Mouse (Mus musculus) liver, postnatal 0 days (tissue): ENCODE data around the gene Maged1.

ENCODE experiments used
- CTCF ChIP-seq: sonication (generic); IDR thresholded peaks from 2 replicates; pipeline ENCODE4 v1.5.1; 2016; ENCODE audit warnings: antibody characterized with exemption, low read depth
- EP300 ChIP-seq: IDR thresholded peaks from 2 replicates; pipeline ENCODE4 v1.6.1; 2016; ENCODE audit warnings: antibody characterized with exemption, low read depth, mild to moderate bottlenecking

GRCm38 (mm10) chrX:94542536-94542935, 593 bp upstream of the Maged1 start:
- TF ChIP-seq CTCF (no peak), EP300 (no peak)
